Mouse (Mus musculus) small intestine, adult 2 months (tissue): Measurements from ENCODE around the gene Il27ra.

ENCODE experiments used
- CTCF ChIP-seq: fragments of 200-500 bp; IDR thresholded peaks from 2 replicates; pipeline ENCODE4 v1.5.1; 2012; ENCODE audit warnings: low read depth, mild to moderate bottlenecking, control low read depth, inconsistent platforms, low read length, moderate library complexity, mixed read lengths; ENCODE audit not compliant: insufficient replicate concordance, insufficient read length; ENCODE audit errors: extremely low read depth
- POLR2A ChIP-seq: fragments of 200-500 bp; IDR thresholded peaks from 2 replicates; pipeline ENCODE4 v1.6.1; 2012; ENCODE audit warnings: low read depth, mild to moderate bottlenecking, control low read depth, inconsistent platforms, low read length, moderate library complexity

GRCm38 (mm10) chr8:84070241-84070640 lies 27.9 kb upstream of the Il27ra start:
- TF ChIP-seq CTCF = no peak
- TF ChIP-seq POLR2A = no peak
